Mouse (Mus musculus) lung, postnatal 0 days (tissue): ENCODE results near the gene Guf1.
A peak's percentile ranks its signal among the peaks of the same experiment; 100 is the strongest.

ENCODE experiments used
- CTCF ChIP-seq: IDR thresholded peaks from 2 replicates; pipeline ENCODE4 v1.5.1; 2016; ENCODE audit warnings: antibody characterized with exemption, mild to moderate bottlenecking
- EP300 ChIP-seq: IDR thresholded peaks from 2 replicates; pipeline ENCODE4 v1.6.1; 2016; ENCODE audit warnings: antibody characterized with exemption, mild to moderate bottlenecking, control low read depth

DNA sequence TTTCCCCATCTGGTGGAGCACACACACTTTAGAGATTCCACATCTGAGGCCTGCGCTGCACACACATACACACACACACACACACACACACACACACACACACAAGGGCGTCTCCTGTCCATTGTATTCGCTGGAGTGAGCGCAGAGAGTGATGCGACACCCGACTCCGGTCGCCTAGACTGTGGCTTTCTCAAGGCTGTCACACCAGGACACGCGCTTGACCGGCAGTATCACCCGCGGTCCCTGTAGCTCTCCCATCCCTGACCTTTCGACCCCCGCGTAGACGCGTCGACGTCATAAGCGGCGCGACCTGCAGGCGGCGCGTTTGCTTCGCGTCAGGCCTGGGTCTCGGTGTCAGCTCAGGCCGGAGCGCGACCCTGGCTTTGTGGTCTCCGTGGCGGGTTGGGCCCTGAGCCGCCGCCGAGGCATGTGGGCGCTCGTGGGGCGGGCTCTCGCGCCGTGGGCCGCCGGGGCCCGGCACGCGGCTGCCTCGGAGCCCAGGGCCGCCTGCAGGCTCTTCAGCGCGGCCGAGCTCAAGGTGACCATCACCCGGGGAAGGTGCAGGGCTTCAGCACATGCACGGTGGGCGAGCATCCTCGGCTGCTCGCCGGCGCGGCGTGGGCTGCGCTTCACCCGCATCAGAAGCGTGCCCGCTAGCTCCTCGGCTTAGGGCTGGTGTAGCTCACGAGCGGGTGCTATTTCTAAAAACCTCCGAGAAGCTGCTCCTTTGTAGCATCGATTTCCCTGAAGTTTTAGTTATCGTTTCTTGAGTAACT lies at the start of gene Guf1:
- peak; percentile 54 for TF ChIP-seq CTCF
- no peak for TF ChIP-seq EP300
